Mouse (Mus musculus): Measurements from ENCODE around the gene Cblc. TPM values are rescaled to one million over a fixed set of nuclear protein-coding genes. Genes with fewer than 3 reads are reported as not detected.

Gene Cblc
- total and polyA plus RNA-seq, 2 experiments from 2014 or later = 1.2 to 1.8 TPM

DNA sequence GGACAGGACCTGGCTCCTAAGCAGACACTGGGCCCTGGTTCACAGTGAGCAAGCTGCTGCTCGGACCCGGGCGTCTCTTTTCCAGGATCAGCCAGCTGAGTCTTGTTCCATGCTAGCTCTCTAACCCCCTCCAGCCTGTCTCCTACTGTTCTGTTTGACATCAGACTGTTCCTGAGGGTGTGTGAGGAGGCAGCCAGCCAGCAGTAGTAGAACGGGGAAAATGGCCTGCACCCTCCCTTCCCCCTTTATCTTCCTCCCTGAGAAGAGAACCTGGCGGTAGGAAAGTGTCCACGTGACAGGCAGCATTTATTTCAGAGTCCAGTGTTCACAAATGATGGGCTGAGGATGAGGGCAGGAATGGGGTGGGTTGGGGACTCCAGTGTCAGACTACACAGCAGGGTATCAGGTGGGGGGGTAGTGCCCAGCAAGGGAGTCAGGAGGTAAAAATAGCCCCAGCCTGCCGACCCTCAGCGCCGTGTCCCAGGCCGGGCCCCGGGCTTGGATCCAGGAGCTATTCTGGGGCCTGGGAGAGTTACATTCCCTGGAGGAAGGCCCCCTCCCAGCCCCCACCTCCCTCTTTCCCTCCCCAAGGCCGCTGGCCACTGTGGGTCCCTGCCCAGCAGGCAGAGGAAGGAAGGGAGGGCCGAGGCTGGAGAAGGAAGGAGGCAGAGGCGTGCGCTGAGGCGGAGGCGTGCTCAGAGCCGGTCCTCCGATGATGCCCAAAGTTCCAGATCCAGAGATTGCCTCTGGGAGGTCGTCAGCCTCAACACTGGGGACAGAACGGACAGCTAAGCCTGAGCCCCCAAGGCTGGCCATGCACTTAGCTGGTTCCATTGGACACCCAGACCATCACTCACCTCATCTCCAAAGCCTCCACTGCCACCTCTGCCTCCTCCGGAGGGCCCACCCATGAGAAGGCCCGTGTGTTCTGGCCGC is 40.5 kb downstream of the Cblc start:
- Histone ChIP-seq H3K27me3 (ENCODE audit: insufficient read depth, low read length) (no peaks in the 10 kb centered on the region), H3K4me2 (ENCODE audit: low read depth, low read length, poor library complexity, severe bottlenecking) (no peak overlapping the region), H3K4me1 (ENCODE audit: insufficient read depth, low read length) (no peaks in the 10 kb centered on the region), H3K27ac (ENCODE audit: low read depth, low read length) (0 out of 2 replicates have a peak overlapping the region, but pooled peaks have one; percentile 18), H3K9ac (replicated peaks; ENCODE audit: low read length, poor library complexity, severe bottlenecking) (no peak overlapping the region), H3K4me3 (ENCODE audit: low read depth, low read length) (no peak overlapping the region), H3K36me3 (ENCODE audit: insufficient read depth, low read length) (no peaks in the 10 kb centered on the region; the same call in 1 of the 2 replicates), H3K9me3 (ENCODE audit: low read length) (no peaks in the 10 kb centered on the region)
- 74% methylated on average over 23 of the region's 24 CpGs for WGBS
- no peak for ATAC-seq (ENCODE audit: low FRiP score)
- no peak for DNase-seq (ENCODE audit: low spot score)
- TF ChIP-seq CTCF (IDR thresholded peaks at IDR 0.05) = no peak

DNA sequence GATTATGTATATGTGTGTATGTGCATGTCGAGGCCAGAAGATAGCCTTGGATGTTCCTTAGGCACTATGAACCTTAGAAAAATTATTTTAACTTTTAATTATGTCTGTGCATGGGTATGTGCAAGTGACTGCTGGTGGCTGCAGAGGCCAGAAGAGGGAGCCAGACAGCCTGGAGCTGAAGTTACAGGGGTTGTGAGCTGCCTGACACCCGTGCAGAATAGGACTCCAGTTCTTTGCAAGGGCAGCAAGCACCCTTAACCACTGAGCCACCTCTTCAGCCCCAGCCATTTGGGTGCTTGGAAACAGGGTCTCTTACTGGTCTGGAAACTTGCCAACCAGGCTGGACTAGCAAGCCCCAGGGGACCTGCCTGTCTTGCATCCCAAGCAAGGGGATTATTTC is 41.6 kb downstream of the Cblc start:
- H3K4me1 ChIP-seq (ENCODE audit: insufficient read depth, low read length) = peaks cover 6% of the 10 kb centered on the region; the same call in 1 of the 2 replicates
- ATAC-seq (ENCODE audit: low FRiP score) = no peak
- no peak overlapping the region for H3K4me3 ChIP-seq (ENCODE audit: low read depth, low read length)

DNA sequence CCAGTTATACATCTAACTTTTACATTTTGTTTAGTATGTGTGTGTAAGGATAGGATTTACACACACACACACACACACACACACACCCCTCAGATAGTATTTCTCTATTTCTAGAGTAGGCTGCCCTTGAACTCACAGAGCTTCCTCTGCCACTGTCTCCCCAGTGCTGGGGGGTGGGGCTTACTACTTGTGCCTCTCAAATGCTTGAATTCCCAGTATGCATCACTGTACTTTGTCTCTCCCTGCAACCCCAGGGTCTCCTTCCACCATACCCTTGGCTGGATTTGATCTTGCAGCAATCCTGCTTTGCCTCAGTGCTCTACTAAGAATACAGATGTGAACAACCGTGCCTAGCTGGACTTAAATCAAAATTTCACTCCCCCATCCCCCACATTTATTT is 42.5 kb downstream of the Cblc start:
- Histone ChIP-seq H3K27ac (ENCODE audit: low read depth, low read length) (no peak overlapping the region), H3K4me2 (ENCODE audit: low read depth, low read length, poor library complexity, severe bottlenecking) (no peak overlapping the region), H3K4me3 (ENCODE audit: low read depth, low read length) (no peak overlapping the region), H3K9ac (replicated peaks; ENCODE audit: low read length, poor library complexity, severe bottlenecking) (no peak overlapping the region), H3K9me3 (ENCODE audit: low read length) (no peaks in the 10 kb centered on the region), H3K4me1 (ENCODE audit: insufficient read depth, low read length) (peaks cover 6% of the 10 kb centered on the region; the same call in 1 of the 2 replicates), H3K27me3 (ENCODE audit: insufficient read depth, low read length) (no peaks in the 10 kb centered on the region), H3K36me3 (ENCODE audit: insufficient read depth, low read length) (no peaks in the 10 kb centered on the region)
- DNase-seq (ENCODE audit: low spot score) = no peak
- ATAC-seq (ENCODE audit: low FRiP score) = no peak
- 87% methylated on average over 1 of the region's 1 CpGs for WGBS
- TF ChIP-seq CTCF (IDR thresholded peaks at IDR 0.05) = no peak

More for the DNA sequence above, 41.6 kb downstream of the Cblc start:
- no peak for DNase-seq (ENCODE audit: low spot score)
- Histone ChIP-seq H3K9me3 (ENCODE audit: low read length) (no peaks in the 10 kb centered on the region), H3K27ac (ENCODE audit: low read depth, low read length) (no peak overlapping the region), H3K9ac (replicated peaks; ENCODE audit: low read length, poor library complexity, severe bottlenecking) (no peak overlapping the region), H3K4me2 (ENCODE audit: low read depth, low read length, poor library complexity, severe bottlenecking) (no peak overlapping the region), H3K27me3 (ENCODE audit: insufficient read depth, low read length) (no peaks in the 10 kb centered on the region), H3K36me3 (ENCODE audit: insufficient read depth, low read length) (no peaks in the 10 kb centered on the region; the same call in 1 of the 2 replicates)
- TF ChIP-seq CTCF (IDR thresholded peaks at IDR 0.05) = no peak
- WGBS = 83% methylated on average over 2 of the region's 2 CpGs

DNA sequence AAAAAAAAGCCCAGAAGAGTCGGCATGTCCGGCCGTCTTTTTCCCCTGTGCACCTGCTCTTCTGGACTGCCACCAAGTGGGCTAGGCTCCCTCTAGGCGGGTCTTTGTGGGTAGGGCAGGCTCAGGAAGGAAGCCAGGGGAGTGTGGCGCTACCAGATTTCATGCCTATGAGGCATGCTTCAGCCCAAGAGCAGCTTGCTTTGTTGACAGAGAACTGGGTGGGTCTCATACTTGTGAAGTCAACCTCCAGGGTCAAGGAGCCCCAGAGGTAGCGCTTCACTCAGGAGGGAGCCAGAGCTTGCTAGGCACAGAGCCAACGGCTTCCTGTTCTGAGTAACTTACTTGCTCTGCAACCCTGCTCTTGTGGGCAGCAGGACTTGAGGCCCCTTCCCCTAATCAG is 43.0 kb downstream of the Cblc start:
- H3K9ac ChIP-seq (replicated peaks; ENCODE audit: low read length, poor library complexity, severe bottlenecking) = no peak overlapping the region
- no peaks in the 10 kb centered on the region for H3K27me3 ChIP-seq (ENCODE audit: insufficient read depth, low read length)
- WGBS = 82% methylated on average over 7 of the region's 7 CpGs
- peaks cover 6% of the 10 kb centered on the region; the same call in 1 of the 2 replicates for H3K4me1 ChIP-seq (ENCODE audit: insufficient read depth, low read length)
- H3K4me2 ChIP-seq (ENCODE audit: low read depth, low read length, poor library complexity, severe bottlenecking) = no peak overlapping the region
- no peak overlapping the region for H3K27ac ChIP-seq (ENCODE audit: low read depth, low read length)
- no peaks in the 10 kb centered on the region for H3K9me3 ChIP-seq (ENCODE audit: low read length)
- DNase-seq (ENCODE audit: low spot score) (no peak), ATAC-seq (ENCODE audit: low FRiP score) (no peak)
- no peak overlapping the region for H3K4me3 ChIP-seq (ENCODE audit: low read depth, low read length)
- no peak for TF ChIP-seq CTCF (IDR thresholded peaks at IDR 0.05)
- H3K36me3 ChIP-seq (ENCODE audit: insufficient read depth, low read length) = no peaks in the 10 kb centered on the region

DNA sequence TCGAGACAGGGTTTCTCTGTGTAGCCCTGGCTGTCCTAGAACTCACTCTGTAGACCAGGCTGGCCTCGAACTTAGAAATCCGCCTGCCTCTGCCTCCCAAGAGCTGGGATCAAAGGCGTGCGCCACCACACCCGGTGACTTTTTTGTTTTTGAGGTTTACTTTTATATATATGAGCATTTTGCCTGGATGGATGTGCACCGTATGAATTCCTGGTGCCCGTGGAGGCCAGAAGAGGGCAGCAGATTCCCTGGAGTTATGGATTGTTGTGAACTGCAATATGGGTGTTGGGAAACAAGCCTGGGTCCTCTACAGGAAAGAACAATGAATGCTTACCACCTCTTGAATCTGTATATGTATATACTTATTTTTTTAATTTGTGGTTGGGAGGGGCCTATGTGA is 44.0 kb downstream of the Cblc start:
- Histone ChIP-seq H3K9ac (replicated peaks; ENCODE audit: low read length, poor library complexity, severe bottlenecking) (no peak overlapping the region), H3K36me3 (ENCODE audit: insufficient read depth, low read length) (no peaks in the 10 kb centered on the region), H3K27ac (ENCODE audit: low read depth, low read length) (no peak overlapping the region), H3K4me1 (ENCODE audit: insufficient read depth, low read length) (peaks cover 11% of the 10 kb centered on the region), H3K4me2 (ENCODE audit: low read depth, low read length, poor library complexity, severe bottlenecking) (no peak overlapping the region), H3K27me3 (ENCODE audit: insufficient read depth, low read length) (no peaks in the 10 kb centered on the region), H3K9me3 (ENCODE audit: low read length) (no peaks in the 10 kb centered on the region), H3K4me3 (ENCODE audit: low read depth, low read length) (no peak overlapping the region)
- 71% methylated on average over 8 of the region's 8 CpGs for WGBS
- ATAC-seq (ENCODE audit: low FRiP score) (no peak), DNase-seq (ENCODE audit: low spot score) (no peak)
- TF ChIP-seq CTCF (IDR thresholded peaks at IDR 0.05) = peak; percentile 56

DNA sequence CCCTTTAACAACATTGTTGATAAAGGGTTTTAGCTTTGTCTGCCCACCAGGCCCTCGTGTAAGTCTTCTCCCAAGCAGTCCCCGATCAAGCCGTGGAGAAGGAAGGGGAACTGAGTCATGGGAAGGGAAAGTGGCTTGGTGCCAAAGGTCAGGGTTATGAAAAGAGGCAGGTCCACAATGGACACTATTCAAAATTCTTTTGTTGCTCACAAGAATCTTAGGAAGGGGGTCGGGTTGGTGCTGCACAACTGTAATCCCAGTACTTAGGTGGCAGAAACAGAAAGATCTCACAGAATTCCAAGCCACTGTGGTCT is 45.6 kb downstream of the Cblc start:
- 61% methylated on average over 4 of the region's 4 CpGs for WGBS
- Histone ChIP-seq H3K27ac (ENCODE audit: low read depth, low read length) (no peak overlapping the region), H3K9me3 (ENCODE audit: low read length) (no peaks in the 10 kb centered on the region), H3K27me3 (ENCODE audit: insufficient read depth, low read length) (no peaks in the 10 kb centered on the region), H3K9ac (replicated peaks; ENCODE audit: low read length, poor library complexity, severe bottlenecking) (no peak overlapping the region), H3K4me3 (ENCODE audit: low read depth, low read length) (no peak overlapping the region), H3K4me2 (ENCODE audit: low read depth, low read length, poor library complexity, severe bottlenecking) (no peak overlapping the region), H3K4me1 (ENCODE audit: insufficient read depth, low read length) (peaks cover 21% of the 10 kb centered on the region), H3K36me3 (ENCODE audit: insufficient read depth, low read length) (no peaks in the 10 kb centered on the region)
- no peak for DNase-seq (ENCODE audit: low spot score)
- no peak for TF ChIP-seq CTCF (IDR thresholded peaks at IDR 0.05)
- no peak for ATAC-seq (ENCODE audit: low FRiP score)

Data from midbrain, postnatal 0 days (tissue).